Mouse (Mus musculus) cerebellum, adult 11-12 months (tissue): ENCODE measurements at regions not wholly inside any gene's neighbourhood (a gene's known extent, or its start where the extent isn't known, plus 50 kb on each side); places are given as distances from the start of the nearest gene placed in this dataset.

ENCODE experiments used
- DNase-seq: peaks from one replicate; pipeline ENCODE4 v3.0.0; 2022

GRCm38 (mm10) chr17:84890871-84891599 lies 65.5 kb upstream of the Ppm1b start:
- DNase-seq, result no peak

DNA sequence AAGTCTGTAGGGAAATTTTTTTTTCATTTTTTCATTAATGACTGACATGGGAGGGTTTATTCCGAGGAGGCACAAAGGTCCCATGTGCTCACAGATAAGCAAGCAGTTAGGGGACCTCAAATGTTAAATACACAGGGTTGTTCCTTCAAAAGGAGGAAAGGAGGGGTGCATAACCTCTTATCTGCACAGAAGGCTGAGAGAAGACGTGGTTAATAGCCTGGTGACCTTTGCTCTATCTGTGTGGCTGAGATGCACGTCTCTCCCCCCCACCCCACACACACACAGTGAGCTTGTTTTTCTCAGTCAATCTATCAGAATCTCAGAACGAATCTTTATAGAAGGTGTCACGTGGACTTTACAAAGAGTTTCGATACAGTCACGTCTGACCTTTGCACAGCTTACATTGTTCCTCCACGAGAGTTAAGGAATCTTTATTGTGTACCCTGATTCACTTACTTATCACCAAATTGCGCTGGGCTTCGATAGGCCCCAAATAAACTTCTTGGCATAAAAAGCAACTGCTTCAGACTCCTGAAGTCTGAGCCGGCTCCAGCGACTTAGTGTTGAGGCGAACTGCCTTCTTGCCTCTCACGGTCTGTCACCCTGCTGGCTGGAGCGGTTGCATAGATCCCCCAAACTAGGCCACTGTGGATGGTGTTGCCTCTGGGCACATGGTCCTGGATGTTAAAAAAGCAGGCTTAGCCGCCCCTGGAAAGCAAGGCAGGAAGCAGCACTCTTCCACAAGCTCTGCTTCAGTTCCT lies 63.1 kb upstream of the Ppm1b start:
- no peak for DNase-seq

- DNase-seq, result no peak
These were observed 61.0 kb upstream of the Ppm1b start for GRCm38 (mm10) chr17:84895526-84895925.

DNA sequence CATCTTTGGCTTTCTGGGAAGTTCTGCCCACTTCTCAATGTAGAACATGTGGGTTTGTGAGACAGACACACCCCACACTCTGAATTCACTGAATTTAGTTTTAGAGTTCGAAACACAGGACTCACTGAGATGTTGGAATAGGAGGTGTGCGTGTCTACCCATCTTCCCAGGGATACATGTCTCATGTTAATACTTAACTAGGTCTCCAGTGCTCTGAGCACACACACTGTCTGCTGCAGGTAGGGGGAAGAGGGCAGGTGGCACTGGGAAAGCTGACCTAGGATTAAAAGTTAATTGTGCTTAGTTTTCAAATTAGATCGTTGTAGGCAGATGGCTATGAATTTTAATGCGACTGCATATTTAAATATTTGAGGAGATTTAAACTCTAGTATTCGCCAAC lies 60.0 kb upstream of the Ppm1b start:
- no peak for DNase-seq

GRCm38 (mm10) chr17:84898407-84898806 lies 58.1 kb upstream of the Ppm1b start:
- DNase-seq, result no peak

DNA sequence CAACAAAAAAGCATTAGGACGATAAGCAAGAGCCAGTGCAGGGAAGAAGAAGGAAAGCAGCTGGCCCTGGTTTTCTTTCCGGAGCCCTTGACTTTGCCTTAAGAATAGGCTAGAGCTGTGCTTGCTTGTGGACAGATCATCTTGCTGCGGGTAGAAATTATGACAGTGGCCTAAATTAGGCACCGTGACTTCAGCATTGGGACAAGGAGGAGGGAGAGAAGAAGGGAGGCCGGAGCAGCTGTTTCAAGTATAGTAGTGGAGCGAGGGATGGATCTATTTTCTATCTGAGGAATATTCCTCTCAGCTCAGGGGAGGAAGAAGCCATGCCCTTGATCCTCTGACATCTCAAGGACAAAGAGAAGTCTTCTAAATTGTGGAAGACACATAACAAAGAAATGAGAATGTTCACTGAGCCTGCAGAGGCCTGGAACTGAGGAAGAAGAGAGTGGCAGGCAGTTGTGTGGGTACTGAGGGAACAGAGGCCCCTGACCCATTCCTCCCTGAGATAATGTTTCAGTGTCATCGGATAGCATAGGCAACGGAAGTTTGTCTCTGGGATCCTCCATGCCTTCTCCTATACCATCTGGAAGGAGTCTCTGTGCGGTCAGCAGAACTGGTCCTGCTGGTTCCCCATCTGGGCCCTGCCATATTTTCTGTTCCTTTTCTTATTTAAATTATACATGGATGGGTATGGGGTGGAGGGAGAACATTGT lies 52.8 kb upstream of the Ppm1b start:
- no peak for DNase-seq
